11 mouse cellular contexts compared by ENCODE assay signal in the genomic region with DNA sequence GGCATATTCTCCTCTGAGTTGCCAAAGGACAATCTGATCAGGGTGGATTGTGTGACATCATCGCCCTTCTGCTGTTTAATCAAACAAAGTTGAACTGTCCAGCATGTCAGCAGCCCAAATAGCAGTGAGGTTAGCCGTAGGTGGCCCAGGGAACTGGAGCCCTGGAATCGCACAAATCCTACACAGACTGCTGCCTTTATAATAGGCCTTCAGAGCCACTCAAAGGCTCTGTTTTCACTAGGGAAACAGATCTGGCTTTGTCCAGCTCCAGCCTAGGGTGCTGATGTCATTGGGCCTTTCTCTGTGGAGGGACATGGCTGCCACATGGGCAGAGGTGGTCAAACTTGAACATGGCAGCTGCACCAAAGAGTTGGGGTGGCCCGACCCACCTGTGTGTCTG. TPM values are rescaled to one million over a fixed set of nuclear protein-coding genes. Genes with fewer than 3 reads are reported as not detected.
"Had no signal": no experiment of that assay in that cellular context is flagged by ENCODE, and none has a peak within 500 bp of the region (broad histone marks: within the 10 kb centered on the region; RNA-seq: fewer than 3 reads in every experiment).

No protein-coding gene starts in this region.

- DNase-seq: liver, postnatal 0 days; lung, adult 2 months; lung, postnatal 14 days; lung, postnatal 36 days; right cerebral cortex, postnatal 14 days; thymus, adult 2 months; thymus, postnatal 25 days; thymus, postnatal 4 days had no signal

RNA-seq across cellular contexts. Expression of gene Pmp22, which starts 28.3 kb away (rescaled TPM):
- total RNA-seq: megakaryocyte progenitor cell, adult 5-6 weeks; monocyte, adult 5-6 weeks; neutrophil, adult 5-6 weeks had no signal
